1 mouse cellular context compared by ENCODE assay signal in genomic region chr3:103058207-103059157, GRCm38 (mm10).
A peak's percentile ranks its signal among the peaks of the same experiment; 100 is the strongest.
TF ChIP-seq lines count a peak whose summit lies in the region.

TSS of gene Nras (plus strand) at chr3:103058285.

TF ChIP-seq in CH12.LX, 34 proteins besides CTCF, POLR2A, EP300 and RAD21 (continued from another document):
- TF ChIP-seq HCFC1 (IDR thresholded peaks at IDR 0.05; ENCODE audit: low read depth, low read length) (peak; percentile 87), POLR2AphosphoS2 (IDR thresholded peaks at IDR 0.05; ENCODE audit: low read depth, low read length) (peak; percentile 99), MAFK (IDR thresholded peaks at IDR 0.05; ENCODE audit: insufficient replicate concordance, low read length) (no peak), SIN3A (IDR thresholded peaks at IDR 0.05; ENCODE audit: low read length) (peak; percentile 99), USF2 (conservative IDR thresholded peaks at IDR 0.05; ENCODE audit: low read depth, low read length) (peak; percentile 62), CHD2 (IDR thresholded peaks at IDR 0.05; ENCODE audit: low read length) (no peak), JUN (IDR thresholded peaks at IDR 0.05; ENCODE audit: insufficient read depth, low read depth, low read length) (no peak)
